Mouse (Mus musculus) embryo, embryonic 11 days (tissue): ENCODE data around the gene Pym1.
"Not testable (repeated sequence)": the region's sequence is repeated elsewhere in the genome, so short reads cannot be mapped to it uniquely, and the experiment has no call there.

ENCODE experiments used
- DNase-seq: peaks from one replicate; pipeline ENCODE4 v3.0.0-alpha.2; 2015

Pym1 gene

DNA sequence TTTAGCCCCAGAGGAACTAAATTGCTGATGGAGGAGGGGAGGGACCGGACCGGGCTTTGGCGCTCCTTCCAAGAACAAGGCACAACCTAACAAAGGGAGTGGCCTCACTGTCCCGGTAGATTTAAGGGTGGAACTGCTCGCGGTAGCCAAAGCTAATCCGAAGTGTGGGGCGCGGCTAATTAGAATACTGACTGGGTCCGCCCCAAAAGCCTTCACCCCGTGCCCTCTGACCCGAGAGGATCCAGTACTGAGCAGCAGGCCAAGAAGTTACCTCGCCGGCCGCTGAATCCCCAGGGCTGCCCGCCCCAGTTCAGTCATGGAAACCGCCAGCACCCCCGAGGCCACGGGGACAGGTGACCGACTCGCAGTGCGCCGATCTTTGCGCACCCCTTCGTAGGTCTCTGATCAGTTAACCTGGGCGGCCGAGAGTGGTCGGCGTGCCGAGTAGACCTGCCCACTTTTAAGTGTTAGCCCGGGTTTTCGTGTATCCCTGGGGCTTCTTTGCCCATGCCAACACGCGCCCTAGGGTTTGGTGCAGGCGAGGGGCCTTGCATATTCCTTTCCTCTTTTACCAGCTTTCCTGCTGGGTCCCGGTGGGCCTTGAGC, at the start of gene Pym1:
Gene Pym1 (plus strand): TSS at position 244 of the 606 bp plus-strand sequence.
- DNase-seq = peak; percentile 84

DNA sequence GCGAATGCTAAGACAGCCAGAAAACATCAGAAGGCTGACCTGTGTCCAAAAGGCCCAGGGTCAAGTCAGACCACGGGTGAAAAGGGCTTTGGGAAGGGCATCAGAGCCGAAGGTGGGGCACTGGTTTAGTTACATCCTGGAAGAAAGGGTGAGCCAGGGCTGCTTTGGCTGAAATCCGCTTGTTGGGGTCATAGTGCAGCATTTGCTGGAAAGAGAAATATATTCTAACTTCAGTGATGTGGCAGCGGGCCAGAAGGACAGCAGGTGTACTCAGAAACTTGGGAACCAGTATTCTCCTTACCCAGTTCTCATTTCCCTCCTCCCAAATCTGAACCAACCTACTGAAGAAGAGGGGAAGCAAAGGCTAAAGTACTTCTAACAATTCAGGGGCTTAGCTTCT, 48.7 kb upstream of the Pym1 start:
- DNase-seq = no peak

DNA sequence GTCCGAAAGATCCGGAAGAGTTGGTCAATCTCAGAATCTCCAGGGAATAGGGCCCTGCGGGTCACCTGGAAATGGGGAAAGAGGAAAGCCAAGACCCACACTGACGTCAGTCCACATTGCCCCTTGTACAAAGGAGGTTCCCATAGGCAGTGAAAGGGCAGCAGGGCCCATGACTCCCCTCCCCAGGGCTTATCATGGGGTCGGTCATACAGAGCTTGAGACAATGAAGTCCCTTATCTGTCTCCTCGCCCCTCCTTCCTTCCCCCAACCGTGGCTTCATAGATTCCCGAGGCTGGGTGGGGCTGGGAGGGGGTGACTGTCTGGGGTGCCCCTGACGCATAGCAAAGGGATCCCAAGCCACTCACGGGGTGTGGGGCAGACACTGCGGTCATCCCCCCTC, 48.1 kb upstream of the Pym1 start:
- no peak for DNase-seq

DNA sequence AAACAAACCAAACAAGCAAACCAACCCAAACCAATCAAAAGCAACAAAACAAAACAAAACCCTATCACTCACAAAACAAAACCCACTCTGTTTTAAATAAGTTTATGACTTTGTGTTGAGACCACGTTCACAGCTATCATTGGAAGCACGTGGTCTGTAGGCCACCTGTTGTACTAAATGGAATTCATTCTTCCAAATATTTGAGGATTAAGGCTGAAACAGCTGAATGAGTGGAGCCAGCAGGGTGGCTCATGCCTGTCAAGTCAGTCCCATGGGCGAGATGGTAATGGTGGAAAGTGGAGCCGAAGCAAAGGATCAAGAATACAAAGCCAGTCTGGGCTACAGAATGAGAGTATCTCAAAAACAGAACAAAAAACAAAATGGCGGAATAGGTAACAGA, 47.0 kb upstream of the Pym1 start:
- no peak for DNase-seq

DNA sequence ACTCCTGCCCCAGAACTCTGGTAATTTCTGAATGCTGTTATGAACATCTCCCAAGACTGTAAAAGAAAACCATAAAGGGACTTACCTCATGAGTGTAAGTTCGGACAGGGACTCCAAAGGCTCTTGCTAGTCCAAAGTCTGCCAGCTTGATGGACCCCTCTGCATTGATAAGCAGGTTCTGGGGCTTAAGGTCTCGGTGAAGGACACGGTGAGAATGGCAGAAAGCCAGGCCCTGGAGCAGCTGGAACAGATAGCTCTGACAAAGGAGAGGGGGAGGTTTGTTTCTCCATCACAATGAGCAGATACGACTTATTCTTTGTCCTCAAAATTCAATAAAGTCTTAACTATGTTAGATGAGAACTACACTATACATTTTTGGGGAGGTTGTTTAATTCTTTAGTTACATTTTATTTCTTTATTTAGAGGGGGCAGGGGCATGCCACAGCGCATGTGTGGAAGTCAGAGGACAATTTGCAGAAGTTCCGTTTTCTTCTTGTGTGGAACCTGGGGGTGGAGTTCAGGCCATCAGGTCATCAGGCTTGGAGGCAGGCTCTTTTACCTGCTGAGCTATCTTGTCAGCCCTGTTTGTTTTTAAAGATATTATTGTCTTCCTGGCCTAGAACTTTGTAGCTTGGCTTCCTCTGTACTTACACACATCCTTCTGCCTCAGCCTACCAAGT, 45.2 kb upstream of the Pym1 start:
- DNase-seq = no peak

DNA sequence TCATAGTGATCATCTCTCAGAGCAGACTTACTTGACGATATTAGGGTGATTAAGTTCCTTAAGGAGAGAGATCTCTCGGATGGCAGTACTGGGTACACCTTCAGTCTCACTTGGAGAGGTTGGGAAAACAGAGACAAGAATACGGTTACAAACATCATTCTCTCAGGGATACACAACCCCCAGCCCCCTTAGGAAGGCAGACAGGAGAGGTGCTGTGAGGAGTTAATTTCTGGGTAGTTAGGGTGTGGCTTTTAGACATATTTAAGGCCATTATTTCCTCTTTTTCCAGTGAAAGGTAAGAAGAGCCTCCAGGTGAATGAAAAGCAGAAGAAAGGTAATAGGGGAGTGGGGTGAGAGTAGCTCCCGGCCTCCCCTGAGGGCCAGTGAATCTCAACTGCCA, 43.8 kb upstream of the Pym1 start, which contains the start of gene Pmel:
Gene Pmel (plus strand): TSS at position 301 of the 400 bp plus-strand sequence.
- DNase-seq = no peak

DNA sequence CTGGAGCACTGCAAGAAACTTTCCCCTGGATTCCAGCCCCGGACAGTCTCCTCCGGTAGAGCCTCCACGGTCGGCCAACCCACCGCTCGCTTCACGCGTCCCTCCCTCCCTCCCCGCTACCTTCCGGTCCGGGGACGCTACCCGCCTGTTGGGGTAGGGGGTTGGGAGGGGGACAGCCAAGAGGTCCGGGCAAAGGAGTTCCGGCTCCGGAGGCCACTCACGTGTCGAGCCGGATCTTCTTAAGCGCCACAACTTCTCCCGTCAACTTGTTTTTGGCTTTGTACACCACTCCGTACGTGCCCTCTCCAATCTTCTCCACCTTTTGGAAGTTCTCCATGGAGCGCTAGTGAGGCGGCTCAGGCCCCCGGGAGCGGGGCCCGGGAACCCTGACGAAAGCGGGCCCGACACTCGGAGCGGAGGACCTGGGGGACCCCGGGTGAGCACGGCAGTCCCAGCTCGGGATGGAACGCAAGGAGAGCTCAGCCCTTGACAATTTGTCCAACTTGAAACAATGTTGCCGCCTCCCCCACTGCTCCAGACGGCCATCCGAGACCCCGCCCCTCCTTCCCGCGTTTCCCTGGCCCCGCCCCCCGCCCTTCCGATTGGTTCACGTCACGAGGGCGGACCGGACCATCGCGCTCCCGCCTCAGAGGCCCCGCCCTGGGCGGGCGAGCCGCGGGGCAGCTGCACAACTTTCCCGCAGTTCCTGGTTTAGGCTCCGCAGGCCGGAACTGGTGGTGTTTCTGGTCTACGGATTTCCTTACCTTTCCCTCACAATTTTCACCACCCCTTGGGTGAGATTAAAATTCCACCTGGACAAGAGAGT, 43.0 kb upstream of the Pym1 start, which contains the start of gene Cdk2:
Gene Cdk2 (minus strand): TSS at position 541 of the 826 bp plus-strand sequence.
- DNase-seq = peak; percentile 97

DNA sequence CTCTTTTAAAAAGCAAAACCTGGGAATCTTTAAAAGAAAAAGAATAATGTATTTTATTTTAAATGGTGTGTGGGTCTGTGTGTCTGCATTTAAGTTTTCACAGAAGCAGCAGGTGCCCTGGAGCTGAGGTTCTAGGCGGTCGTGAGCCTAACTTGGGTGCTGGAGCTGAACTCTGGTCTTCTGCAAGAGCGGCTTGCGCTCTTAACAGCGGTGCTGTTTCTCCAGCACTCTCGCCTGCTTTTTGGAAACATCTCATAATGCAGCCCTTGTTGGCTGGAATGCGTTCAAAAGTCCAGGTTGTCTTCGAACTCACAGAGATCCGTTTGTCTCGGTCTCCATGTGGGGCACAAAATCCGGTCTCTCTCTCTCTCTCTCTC, 42.4 kb upstream of the Pym1 start:
- DNase-seq = peak; percentile 21

DNA sequence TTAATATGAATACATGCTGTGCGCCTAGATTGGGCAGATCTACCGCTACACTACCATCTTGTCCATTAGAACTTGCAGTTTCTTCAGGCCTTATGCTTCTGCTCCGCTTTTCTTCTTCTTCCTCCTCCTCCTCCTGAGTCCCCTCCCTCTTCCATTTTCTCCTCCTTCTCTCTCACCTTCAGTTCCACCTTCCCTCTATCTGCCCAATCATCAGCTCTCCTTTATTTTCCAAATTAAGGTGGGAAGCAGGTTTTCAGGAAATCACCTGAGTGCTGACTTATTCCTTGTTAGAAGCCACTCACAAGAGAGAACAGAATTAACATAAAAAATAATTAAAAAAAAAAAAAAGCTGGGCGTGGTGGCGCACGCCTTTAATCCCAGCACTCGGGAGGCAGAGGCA, 36.4 kb upstream of the Pym1 start:
- not testable (repeated sequence) for DNase-seq

DNA sequence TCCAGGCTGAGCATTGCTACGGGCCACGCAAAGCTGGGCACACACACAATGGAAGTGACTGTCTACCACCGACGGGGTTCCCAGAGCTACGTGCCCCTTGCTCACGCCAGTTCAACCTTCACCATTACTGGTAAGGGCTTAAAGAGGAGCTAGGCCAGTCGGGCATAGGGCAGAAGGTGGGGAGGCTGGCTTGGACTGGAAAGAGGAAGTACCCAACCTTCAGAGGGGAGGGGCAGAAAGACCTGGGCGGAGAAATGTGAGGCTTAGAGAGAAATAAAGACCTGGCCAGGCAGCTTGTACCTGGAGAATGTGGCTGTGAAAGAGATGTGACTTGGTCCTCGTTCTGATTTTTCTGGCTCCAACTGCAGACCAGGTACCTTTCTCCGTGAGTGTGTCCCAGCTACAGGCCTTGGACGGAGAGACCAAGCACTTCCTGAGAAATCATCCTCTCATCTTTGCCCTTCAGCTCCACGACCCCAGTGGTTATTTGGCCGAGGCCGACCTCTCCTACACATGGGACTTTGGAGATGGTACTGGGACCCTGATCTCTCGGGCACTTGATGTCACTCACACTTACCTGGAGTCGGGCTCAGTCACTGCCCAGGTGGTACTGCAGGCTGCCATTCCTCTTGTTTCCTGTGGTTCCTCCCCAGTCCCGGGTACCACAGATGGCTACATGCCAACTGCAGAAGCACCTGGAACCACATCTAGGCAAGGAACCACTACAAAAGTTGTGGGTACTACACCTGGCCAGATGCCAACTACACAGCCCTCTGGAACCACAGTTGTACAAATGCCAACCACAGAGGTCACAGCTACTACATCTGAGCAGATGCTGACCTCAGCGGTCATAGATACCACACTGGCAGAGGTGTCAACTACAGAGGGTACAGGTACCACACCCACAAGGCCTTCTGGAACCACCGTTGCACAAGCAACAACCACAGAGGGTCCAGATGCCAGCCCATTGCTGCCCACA, 31.8 kb upstream of the Pym1 start:
- no peak for DNase-seq

DNA sequence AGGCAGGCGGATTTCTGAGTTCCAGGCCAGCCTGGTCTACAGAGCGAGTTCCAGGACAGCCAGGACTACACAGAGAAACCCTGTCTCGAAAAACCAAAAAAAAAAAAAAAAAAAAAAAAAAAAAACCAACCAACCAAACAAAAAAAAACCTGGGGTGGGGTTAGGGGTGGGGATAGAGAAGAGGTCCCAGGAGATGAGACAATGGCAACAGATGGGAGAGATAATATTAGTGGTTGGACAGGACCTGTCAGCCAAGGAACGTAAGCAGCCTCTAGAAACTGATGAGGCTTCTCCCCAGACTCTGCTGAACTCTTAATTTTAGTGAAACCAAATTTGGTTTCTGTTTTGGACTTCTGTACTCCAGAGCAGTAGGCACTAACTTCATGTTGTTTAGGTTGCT, 22.2 kb upstream of the Pym1 start:
- not testable (repeated sequence) for DNase-seq

DNA sequence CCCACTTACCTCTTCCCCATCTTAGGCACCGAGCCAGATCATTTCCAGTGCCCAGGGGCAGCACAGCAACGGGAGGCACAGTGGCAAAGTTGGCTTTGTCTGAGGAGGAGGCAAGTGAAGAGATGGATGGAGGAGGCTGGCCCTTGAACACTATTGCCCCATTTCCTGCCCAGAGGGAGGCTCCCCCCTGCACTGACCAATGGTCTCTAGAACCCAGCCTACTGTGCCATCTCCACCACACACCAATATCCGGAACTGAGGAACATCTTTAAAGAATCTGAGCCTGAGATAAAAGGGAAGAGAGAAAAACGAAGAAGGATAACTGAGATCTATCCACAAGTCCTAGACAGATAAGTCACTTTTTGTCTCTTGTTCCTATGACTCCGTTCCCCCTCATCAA, 19.6 kb upstream of the Pym1 start:
- no peak for DNase-seq

DNA sequence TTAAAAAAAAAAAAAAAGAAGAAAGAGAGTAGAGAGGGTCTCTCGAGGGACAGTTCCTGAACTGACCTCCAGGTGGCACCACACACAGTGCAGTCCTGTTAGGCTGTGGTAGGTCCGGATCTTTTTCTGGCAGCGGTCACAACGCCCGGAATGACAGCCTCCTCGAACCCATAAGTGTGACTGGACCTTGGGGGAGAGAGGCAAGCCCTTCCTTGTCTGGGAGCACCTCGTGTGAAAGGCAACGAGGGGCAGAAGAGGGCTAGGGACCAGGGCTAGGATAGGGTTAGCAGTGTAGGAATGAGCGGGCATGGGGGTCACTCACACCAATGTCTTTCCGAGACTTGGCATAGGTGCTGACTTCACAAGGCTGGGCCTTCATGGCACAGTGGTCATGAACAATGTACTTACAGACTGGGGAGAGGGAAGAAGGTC, 16.7 kb upstream of the Pym1 start:
- peak; percentile 72 for DNase-seq

DNA sequence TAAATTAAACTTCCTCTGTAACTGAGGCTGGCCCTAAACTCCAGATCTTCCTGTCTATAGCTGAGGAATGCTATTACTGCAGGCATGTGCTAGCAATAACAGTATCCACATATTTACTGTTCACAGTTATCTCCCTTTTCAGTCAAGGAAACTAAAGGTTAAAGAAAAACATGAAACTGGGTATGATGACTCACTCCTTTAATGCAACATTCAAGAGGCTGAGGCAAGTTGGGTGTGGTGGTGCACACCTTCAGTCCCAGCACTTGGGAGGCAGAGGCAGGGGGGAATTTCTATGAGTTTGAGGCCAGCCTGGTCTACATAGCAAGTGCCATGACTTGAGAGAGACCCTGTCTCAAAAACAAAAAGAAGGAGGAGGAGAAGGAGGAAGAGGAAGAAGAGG, 15.7 kb upstream of the Pym1 start:
- DNase-seq = no peak

DNA sequence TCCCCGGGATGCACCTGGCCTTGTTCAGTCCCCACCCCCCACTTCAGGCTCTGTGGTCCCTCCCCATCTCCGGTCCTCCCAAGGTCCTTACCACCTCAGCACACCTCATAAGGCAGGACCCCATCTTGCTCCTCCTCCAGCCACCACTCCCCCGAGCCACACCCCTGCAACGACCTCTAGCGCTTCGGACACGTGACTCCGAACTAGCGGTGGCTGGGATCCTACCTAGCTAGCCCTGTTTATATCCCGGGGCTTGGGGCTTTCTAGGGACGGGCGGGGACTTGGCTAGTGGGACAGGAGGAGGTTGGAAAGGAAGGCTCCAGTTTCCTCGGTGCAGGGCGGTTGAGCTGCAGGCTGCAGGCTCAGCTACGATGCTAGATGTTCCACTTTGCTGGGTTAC, 10.3 kb upstream of the Pym1 start:
- peak; percentile 51 for DNase-seq

DNA sequence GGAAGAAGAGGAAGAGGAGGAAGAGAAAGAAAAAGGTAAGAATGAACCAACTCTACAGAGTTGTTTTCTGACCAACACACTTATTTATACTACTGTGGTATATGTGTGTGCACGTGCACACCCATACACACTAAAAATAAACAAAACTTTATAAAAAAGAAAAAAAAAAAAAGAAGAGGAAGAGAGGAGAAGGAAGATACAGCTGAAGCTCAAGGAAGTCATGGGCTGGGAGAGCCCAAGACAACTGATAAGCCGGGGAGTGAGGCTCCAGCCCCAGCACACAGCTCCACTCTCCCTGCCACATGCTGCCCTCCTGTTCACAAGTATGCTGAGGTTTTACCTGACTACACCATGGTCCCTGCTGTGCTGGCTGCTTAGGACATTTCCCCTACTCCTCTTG, 7.4 kb upstream of the Pym1 start:
- no peak for DNase-seq

DNA sequence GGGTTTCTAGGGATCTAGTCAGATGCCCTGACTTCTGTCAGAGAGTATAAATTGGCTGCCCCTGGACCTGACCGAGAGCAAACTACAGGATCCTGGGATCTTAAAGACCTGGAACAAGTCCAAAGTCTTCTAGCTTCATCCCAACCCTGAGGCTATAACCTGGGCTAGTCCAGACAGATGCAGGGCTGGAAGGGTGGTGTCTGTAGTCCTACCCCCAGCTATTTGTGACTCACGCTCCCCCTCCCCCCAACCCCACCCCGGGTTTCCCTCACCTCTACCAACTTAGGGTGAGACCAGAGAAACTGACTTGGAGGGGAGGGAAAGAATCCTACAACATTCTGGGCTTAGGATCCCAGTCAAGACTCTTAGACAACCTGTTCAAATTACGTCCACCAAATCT, 5.1 kb upstream of the Pym1 start:
- no peak for DNase-seq

DNA sequence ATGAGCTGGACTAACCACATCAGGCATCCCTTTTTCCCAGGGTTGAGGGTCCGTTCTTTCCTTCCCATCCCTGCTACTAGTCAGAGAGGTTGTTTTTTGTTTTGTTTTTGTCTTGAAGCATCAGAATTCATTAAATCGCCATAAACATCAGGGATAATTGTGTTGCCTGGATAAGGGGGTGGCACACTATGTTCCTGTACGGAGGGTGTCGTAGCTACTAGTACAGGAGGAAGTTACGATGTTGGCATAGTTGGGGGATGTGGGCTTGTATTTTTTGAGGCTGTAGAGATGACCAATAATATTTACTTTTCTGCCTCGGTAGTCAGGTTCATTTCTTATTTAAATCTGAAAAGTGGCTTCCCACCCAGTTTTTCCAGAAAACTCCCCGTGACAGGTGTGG, 4.5 kb upstream of the Pym1 start:
- DNase-seq = no peak

DNA sequence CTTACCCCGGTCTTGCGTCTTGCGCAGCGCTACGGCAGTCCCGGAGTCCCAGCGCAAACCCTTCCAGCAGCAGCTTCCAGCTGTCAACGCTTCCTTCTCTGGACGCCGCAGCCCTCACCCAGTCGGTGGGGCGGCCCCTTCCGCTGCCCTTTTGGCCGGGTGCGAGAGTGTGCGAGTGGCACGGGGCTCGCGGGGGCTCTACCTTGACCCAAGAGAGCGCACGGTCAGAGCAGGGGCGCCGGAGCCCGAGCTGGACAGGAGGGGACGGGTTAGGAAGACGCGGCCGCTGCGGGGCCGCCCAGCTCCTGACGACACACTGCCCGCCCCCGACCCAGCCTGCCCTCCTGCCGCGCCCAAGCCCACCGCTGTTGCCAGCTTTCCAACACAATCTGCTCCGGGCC, 3.9 kb upstream of the Pym1 start:
- DNase-seq = peak; percentile 67

DNA sequence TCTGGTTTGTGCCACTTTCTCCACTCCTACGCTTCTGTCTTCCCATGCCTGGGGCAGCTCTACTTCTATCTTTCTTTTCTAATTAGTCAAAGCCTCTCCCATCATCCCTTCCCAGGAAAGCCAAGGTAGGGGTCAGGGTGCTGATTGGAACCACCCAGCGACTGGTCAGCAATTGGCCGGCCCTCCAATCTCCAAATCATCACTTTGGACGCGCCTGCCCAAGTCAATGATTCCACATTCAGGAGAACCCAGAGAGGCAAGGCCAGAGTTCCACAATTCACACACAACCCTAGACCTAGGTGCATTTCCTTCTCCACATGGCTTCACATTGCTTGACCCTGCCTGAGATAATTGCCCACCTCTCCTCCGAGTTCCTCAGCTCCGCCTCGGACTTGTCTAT, 3.5 kb upstream of the Pym1 start:
- DNase-seq = peak; percentile 4

DNA sequence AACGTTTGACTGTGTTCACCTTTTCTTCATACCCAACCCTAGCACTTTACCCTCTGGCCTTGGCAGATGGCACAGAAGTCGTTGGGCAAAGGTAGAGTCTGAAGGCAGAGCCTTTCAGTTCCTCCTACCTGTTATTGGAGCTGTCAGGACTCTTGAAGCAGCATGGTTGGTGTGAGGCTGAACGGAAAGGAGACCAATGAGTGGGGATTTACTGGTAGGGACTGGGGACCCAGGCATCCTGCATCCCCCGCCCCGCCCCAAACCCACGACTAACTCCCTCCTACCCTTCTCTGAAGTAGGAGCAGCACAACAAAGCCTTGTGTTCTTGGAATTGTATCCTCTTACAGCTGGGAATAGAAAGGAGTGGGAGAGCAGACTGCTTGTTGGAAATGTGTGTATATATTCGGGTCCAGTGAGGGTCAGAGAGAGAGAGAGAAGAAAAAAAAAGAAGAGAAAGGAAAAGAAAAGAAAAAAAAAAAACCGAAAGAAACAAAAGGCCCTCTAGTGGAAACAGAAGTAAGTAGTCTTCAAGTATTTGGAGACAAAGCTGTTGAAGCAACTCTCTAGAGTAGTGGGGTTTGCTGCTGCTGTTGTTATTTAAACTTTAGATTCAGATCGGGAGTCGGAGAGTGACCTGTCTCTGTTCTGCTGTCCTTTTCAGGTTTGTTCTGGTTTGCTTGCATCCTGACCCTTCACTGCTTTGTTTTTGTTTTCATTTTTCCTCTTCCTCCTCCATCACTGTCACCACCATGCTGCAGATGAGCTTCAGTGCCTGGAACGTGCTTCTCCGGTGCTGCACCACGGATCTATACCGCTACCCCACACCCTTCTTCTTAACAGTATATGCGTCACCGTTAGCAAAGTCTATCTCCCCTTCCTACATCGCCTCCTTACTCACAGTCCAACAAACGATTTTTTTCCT, 2.7 kb upstream of the Pym1 start, which contains the start of gene Dgka:
Gene Dgka (minus strand): TSS at position 176 of the 922 bp plus-strand sequence.
- DNase-seq = peak; percentile 22
